Mouse (Mus musculus): ENCODE data around the gene Apol7e. TPM values are rescaled to one million over a fixed set of nuclear protein-coding genes. Genes with fewer than 3 reads are reported as not detected.
A peak's percentile ranks its signal among the peaks of the same experiment; 100 is the strongest.
"Not testable (repeated sequence)": the region's sequence is repeated elsewhere in the genome, so short reads cannot be mapped to it uniquely, and the experiment has no call there.

Gene Apol7e
- not detected for total RNA-seq (2022)

DNA sequence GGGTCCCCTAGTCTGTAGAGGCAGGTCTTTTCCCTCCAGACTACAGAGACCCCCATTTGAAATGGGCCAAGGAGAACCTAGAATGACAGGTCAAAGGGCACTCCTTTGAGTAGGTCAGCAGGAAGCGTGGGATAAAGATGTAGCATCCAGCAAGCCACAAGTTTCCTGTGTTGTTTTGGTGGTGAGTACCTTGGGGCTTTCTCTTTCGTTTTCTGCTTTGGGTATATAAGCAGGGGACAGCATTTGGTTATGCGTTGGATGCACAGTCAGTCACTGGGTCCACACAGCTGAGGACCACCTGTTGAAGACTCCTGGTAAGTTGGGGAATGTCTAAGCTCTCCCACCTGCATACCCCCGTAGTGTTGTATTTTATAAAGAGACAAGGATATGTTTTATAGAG, at the start of gene Apol7e:
Gene Apol7e, plus strand, starts transcription at position 202 of the 400 bp plus-strand sequence.
- DNase-seq (ENCODE audit: low spot score in 2 of 2), result not testable (repeated sequence)

DNA sequence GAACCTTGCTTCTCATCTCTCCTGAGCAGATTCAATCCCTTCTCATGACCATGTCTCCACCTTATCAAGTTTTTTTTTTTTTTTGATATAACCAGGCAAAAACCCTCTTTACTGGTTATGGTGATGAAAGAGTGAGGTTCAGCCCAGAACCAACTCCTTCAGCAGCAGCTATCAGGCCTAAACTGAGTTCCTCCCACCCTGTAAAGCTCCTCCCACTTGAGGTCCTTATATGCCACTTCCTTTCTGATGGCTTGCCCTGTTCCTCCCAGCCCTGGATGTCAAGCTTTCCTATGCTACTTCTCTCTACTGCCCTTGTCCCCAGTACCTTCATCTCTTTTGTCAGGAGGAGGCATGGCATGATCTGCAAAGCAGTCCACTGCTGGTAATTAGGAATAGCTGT, 47.5 kb upstream of the Apol7e start:
- DNase-seq (ENCODE audit: low spot score in 2 of 2), result not testable (repeated sequence)

DNA sequence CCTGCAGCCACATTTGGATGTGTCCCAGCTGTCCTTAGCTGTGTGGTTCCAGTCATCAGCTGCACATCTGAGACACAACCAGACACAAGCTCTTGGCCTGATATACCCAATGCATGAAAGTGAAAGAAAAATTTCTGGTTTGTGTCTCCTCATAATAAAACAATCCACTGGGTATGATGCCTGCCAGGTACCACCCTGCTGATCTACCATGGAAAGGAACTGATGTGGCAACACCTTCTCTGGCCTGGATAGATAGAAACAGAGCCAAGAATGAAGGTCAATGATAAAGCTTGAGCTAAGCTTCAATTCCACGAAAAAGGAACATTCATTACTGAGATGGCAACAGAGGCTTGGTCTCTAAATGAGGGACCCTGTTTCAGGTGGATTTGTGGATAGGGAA, 38.9 kb upstream of the Apol7e start:
- DNase-seq (ENCODE audit: low spot score in 2 of 2), result not testable (repeated sequence)

DNA sequence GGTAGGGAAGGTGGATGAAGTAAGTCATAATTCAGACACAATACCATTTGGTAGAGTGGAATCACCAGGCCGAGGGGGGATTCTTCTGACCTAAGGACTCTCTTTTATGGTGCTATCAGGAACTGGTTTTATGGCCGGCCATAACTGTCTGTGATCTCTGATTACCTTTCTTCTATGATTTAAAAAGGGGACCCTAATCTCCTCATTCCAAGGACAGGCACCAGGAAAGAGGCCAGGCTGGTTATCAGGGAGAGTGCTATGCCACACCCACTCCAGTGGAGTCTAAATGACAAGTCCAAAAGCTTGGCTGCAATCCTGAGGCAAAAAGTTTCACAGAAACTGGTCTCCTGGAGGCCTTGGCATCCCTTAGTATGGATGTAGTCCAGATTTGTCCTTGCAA, 36.8 kb upstream of the Apol7e start:
- not testable (repeated sequence) for DNase-seq (ENCODE audit: low spot score in 2 of 2)

DNA sequence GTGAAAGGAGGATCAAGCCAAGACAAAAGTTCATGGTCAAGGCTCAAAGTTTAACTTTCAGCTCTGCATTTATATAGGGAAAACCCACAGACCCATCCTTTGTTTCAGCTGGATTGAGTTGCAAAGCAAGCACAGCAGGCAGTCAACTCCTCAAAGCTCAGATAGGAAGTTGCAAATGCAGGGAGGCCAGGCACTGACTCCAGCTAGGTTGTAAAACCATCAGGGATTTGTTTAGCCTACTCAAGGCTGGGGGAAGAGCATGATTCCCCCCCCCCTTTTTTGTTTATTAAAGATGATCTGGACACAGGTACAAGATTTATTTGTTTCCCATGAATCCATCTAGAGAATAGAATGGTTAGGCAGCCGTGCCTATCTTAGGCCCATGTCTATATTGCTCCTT, 24.6 kb upstream of the Apol7e start:
- not testable (repeated sequence) for DNase-seq (ENCODE audit: low spot score in 2 of 2)

DNA sequence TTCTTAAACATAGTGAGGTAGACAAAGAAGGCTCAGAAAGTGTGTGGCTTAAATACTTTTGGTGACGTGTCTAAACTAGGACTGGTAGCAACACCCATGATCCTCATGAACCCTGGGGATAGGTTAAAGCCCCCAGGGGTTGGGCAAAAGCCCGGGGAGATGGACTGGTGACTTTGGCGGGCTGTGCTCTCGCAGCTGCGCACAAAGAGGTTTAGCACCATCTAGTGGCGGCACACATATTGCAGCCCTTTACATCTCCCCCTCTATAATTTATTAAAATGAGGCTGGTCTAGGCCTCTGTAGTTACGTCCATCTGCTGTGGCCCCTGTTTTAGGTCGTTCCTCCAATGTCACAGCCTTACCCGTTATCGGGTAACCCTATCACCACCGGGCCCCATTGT, 14.7 kb upstream of the Apol7e start:
- DNase-seq (ENCODE audit: low spot score in 2 of 2), result peak; percentile 4 to 8

DNA sequence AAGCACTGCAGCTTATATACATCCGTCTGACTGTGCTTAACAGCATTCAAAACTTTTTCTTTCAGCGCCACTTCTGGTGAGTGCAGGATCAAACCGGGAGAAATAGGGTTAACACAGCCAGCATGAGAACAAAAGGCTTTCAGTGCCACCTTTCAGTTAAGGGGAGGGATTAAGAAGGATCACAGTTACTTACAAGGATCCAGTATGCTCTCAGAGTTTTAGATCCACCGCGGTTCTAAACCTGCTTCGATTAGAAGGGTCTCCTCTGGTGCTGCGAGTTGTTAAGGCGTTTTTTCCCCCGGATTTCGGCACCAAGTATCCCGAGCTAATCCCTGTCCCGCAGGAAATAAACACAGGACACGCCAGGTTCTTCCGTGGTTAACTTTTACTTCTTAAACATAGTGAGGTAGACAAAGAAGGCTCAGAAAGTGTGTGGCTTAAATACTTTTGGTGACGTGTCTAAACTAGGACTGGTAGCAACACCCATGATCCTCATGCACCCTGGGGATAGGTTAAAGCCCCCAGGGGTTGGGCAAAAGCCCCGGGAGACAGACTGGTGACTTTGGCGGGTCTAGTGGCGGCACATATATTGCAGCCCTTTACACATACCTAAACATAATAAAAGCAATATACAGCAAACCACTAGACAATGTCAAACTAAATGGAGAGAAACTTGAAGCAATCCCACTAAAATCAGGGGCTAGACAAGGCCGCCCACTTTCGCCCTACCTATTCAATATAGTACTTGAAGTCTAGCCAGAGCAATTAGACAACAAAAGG, 6.9 kb upstream of the Apol7e start:
- not testable (repeated sequence) for DNase-seq (ENCODE audit: low spot score in 2 of 2)

DNA sequence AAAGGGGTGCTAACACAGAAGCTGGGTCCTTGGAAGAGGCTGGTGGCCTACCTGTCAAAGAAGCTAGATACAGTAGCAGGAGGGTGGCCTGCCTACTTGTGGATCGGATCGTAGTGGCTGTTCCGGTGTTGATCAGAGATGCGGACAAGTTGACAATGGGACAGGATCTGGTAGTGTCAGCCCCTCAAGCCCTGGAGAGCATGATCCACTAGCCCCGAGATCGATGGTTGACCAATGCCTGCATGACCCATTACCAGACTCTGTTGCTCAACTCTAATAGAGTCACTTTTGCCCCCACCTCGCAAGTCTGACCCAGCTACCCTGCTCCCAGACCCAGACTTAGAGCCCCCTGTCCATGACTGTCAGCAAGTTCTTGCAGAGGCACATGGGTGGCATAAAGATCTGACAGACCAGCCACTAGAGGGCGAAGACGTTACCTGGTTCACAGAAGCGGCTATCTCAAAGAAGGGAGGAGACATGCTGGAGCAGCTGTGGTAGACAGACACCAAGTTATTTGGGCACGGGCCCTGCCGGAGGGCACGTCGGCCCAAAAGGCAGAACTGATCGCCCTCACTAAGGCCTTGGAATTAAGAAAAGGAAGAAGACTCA, 3.9 kb upstream of the Apol7e start:
- DNase-seq (ENCODE audit: low spot score in 2 of 2), result peak in 1 of 2 experiments; percentile 2

DNA sequence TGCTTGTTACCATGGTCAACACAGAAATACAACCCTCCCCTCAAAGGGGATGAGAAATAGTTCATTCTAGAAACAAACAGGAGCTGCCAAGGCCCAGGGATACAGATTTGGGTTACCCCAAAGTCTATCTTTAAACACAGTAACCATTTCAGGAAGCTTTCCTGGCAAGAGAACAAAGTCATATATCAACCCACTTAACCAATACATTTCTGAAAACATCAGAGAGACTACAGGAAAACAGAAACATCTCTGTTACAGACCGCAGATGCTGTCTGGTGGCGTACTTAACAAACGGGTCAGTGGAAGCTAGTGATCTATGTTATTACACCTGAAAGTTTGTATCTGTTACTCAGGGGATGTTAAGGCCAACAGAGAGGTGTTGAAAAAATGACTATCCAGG, 6.6 kb downstream of the Apol7e start:
- not testable (repeated sequence) for DNase-seq (ENCODE audit: low spot score in 2 of 2)

DNA sequence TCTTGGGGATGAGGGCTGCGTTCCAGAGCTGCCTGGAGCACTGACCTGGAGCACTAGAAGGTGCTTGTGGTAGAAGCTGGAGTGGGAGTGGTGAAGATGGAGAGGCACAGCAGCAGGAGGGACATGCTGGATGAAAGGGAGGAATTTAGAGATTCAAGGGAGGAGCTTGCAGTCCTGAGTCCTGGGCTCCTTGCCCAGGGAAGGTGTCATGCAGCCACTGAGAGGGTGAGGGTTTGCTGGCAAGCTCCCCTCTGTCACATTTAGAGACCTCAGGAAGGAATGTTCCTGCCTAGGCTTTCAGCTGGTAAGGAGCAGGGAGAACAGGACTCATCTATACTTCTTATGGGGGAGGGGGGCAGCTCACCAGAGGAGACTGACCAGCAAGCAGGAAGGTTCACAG, 10.3 kb downstream of the Apol7e start:
- not testable (repeated sequence) for DNase-seq (ENCODE audit: low spot score in 2 of 2)

DNA sequence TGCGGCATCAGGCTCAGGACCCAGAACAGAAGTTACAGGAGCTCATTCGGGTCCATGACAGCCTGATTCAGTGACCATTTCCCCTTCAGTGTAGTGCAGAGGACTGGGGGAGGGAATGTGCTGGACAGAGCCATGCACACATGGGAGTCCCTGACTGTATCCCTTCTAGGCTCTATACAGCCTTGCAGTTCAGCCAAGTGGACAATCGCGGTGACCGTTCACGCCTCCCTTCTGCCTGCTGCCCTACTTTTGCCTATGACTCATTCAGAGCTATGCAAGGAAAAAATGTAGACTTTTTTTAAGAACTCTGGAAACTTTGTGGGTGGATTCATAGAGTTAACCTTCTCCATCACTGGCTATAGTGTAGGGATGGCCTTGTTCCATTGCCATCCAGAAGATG, 19.6 kb downstream of the Apol7e start:
- not testable (repeated sequence) for DNase-seq (ENCODE audit: low spot score in 2 of 2)

DNA sequence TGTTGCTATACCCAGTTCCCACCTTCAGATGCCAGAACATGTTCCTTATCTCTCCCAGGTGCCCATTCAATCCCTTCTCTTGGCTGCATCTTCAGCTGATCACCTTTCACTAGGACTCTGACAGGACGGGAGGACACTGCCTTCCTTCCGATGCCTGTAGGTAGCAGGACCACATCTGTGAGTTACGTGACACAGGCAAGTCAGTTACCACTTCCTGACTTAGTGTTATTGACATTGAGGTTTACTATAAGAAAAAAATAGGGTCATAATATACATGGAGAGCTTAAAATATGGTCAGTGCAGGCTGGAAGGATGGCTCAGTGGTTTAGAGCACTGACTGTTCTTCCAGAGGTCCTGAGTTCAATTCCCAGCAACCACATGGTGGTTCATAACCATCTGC, 22.9 kb downstream of the Apol7e start:
- DNase-seq (ENCODE audit: low spot score in 2 of 2), result not testable (repeated sequence)

DNA sequence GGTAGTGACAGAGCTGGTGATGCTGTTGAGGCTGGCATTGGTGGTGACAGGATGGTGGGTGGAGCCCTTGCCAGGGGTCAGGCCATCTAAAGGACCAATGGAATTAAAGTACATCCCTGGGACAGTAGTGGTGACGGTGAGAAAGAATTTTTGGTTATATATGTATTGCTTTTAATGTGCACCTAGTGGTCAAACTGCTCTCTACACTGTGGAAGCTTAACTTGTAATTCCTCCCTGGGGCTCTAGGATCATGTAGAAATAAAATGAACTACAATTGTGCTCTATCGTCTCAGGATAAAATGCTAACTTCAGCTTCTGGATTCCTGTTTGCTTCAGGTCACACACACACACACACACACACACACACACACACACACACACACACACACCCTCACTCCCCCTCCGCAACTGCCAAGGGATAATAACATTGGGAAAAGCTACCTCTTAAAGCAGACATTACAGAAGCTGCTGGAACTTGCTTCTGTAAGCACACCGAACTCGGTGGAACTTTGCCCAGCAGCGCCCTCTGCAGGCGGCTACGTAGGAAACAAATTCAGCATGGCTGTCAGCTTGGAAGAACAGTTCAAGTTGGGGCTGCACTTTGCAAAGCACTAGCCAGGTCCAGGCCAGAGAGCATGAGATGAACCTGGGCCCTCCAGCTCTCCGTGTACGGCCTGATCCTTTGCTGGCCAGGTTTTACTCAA, 25.7 kb downstream of the Apol7e start:
- DNase-seq (ENCODE audit: low spot score in 2 of 2), result not testable (repeated sequence)

DNA sequence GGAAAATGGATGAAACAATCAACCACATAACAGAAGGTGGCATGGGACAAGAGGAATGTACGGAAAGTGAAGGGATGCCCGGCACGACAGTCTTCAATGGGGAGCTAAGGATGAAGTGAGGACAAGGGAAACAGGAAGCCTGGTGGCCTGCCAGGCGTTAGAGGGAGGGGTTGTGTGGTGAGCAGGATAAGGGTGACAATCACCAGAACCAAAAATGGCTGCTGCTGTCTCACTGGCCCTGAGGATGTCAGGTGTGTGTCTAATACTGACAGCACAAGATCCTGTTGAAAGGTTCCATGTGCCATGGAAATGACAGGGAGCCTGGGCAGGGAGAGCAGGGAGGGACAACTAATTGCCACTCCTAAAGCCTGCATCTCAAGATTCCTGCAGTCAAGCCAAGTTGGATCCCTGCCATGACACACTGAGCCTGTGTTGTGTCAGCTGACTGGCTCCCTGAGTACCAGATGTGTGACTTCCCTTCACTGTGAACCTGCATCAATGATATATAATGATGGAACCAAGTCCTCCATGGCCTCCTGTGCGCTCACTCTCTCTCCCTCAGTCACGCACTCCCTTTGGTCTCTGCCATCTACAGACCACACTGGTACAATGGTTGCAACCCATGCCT, 26.9 kb downstream of the Apol7e start:
- not testable (repeated sequence) for DNase-seq (ENCODE audit: low spot score in 2 of 2)

DNA sequence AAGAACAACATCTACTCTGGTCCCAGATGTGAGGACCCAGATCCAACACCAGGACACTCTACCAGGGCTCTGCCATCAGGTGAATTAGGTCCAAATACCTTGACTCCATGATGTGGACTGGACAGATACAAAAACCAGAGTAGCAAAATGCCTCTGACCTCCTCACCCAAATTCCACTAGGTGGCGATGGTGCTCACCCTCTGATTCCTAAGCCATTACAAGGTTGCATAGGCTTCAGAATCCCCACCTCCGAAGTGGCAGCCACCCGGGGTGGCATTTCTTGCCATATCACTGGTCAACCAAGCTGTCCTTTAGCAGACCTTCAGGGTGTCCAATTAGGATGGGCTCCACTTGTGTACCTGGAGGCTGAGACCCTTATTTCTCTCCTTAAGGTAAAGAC, 28.5 kb downstream of the Apol7e start:
- not testable (repeated sequence) for DNase-seq (ENCODE audit: low spot score in 2 of 2)

DNA sequence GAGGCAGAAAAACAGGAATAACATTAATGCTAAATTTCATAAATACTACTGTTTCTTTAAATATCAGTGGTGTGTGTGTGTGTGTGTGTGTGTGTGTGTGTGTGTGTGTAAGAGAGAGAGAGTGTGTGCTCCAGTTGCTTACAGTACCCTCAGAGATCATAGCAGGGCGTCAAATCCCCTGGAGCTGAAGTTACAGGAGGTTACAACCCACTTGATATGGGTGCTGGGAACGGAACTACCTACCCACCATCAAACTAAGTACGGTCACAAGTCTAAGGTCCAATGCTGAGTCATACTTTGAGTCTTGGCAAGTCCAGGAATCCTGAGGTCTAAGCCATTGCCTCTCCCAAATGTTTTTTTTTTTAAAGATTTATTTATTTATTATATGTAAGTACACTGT, 29.1 kb downstream of the Apol7e start:
- not testable (repeated sequence) for DNase-seq (ENCODE audit: low spot score in 2 of 2)

DNA sequence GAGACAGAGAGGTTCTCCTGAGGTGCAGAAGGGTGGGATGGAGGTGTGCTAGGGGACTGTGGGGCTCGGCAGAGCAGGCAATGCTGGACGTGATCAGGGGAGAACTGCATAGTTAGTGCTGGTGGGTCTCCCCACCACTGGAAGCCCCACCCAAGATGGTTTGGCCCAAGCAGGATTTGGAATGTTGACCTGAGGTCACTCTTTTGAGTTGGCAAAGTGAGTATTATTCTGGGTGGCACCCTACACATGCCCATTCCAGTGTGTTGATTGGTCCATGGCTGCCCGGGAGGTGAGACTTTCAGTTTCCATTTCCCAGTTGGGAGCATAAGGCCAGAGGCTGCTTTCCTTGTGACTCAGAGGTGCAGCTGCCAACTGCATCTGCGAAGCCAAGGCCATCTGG, 30.1 kb downstream of the Apol7e start, which contains the start of gene Apol9b:
Gene Apol9b, plus strand, starts transcription at position 301 of the 400 bp plus-strand sequence.
- not testable (repeated sequence) for DNase-seq (ENCODE audit: low spot score in 2 of 2)

DNA sequence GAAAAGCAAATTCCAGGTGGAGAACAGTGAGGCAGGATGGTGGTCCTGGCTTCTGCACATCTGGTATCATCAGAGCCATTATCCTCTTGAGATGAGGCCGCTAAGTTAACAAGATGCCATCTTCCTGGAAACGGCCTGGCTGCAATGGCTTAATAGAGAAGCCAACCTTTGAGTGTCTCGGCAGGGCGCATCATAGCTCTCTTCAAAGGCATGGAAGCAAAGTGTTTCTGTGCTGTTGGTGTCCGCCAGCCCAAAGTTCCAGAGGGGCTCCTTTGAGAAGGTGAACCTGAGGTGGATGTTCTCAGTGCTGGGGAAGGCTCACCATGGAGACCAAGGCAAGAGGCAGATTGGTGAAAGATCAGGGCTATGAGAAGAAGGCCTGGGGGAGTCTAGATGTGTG, 32.9 kb downstream of the Apol7e start:
- DNase-seq (ENCODE audit: low spot score in 2 of 2), result no peak

DNA sequence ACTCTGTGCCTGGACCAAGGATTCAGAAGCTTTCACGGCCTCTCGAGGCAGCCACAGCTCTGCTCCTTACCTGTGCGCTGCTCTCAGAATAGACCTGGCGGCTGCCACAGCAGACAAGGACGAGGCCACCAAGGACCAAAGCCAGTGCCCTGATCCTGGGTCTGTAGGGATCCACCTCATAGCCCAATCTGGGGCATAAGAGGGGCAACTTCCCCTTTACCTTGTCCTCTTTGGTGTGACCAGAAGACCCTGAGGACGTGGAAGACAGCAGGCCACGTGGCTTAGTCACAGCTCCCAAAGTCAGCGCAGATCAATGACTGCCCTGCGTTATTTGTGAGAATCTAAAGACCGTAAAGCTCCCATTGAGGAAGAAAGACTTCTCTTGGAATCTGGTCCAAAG, 34.2 kb downstream of the Apol7e start:
- not testable (repeated sequence) for DNase-seq (ENCODE audit: low spot score in 2 of 2)

DNA sequence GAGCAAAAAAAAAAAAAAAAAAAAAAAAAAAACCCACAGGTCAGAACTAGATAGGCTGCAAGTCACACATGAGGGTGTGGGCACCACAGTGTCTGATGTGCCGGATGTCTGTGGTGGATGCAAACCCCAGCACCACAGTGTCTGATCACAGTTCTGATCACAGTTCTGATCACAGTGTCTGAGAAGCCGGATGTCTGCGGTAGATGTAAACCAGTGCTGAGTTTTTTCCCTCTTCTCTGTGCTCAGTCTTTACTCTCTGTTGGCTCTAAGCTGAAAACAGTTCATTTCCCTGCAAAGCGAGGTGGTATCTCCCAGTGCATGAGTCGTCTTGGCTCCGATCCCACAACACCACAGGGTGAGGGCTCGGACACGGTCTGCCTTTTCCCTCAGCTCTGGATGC, 34.7 kb downstream of the Apol7e start:
- DNase-seq (ENCODE audit: low spot score in 2 of 2), result not testable (repeated sequence)

DNA sequence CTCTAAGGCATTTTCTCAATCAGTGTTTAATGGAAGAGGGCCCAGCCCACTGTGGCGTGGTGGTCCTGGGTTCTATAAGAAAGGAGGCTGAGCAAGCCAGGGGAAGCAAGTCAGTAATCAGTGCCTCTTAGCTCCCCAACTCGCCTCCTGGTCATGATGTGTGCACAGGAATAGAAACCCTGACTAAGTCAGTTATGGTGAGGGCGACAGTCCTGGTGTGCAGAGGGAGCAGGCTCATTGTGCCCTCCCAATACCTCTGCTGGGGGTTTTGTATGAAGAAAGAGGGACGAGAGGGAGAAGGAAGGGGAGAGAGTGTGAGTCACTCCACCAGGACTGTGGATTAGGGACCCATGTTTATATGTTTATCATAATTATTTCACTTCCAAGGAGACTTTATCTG, 35.2 kb downstream of the Apol7e start:
- not testable (repeated sequence) for DNase-seq (ENCODE audit: low spot score in 2 of 2)

Data from gastrocnemius, adult 8-10 months (tissue).